Mouse (Mus musculus) lung, postnatal 0 days (tissue): ENCODE measurements at regions not wholly inside any gene's neighbourhood (a gene's known extent, or its start where the extent isn't known, plus 50 kb on each side); places are given as distances from the start of the nearest gene placed in this dataset.
A peak's percentile ranks its signal among the peaks of the same experiment; 100 is the strongest.

ENCODE experiments used
- CTCF ChIP-seq: IDR thresholded peaks from 2 replicates; pipeline ENCODE4 v1.5.1; 2016; ENCODE audit warnings: antibody characterized with exemption, mild to moderate bottlenecking
- EP300 ChIP-seq: IDR thresholded peaks from 2 replicates; pipeline ENCODE4 v1.6.1; 2016; ENCODE audit warnings: antibody characterized with exemption, mild to moderate bottlenecking, control low read depth

DNA sequence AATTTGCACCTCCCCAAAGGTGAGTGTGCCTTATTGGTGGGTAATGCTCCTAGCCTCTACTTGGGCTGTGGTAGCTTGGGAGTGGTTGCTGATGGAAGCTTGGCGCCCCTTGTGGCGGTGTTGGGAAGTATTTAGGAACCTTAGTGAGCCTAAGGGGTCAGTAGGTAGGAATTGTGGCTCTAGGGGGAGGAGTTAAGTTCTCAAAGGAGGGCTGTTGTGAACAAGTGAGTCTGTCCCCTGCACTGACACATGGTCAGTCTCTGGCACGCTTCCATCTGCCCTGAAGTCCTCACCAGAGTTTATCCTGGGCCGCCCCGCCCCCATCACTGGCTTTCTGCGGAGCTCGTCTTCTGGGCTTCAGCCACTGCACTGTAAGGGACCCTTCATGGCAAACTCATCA, 364.9 kb downstream of the Agtpbp1 start:
- TF ChIP-seq CTCF (peak; percentile 76), EP300 (no peak)
